Mouse (Mus musculus) midbrain, embryonic 11.5 days (tissue): ENCODE data around the gene Ndufa3. TPM values are rescaled to one million over a fixed set of nuclear protein-coding genes. Genes with fewer than 3 reads are reported as not detected.

Source experiments
- ATAC-seq: fragments of 200-750 bp; cut with Nextera tagmentation; 2 replicates; pipeline ENCODE4 v1.8.0; 2017; ENCODE audit warnings: moderate TSS enrichment, moderate library complexity; ENCODE audit not compliant: low FRiP score
- DNase-seq: peaks from one replicate; pipeline ENCODE4 v3.0.0; 2015; ENCODE audit warnings: low spot score; ENCODE audit errors: missing footprints
- H3K27ac ChIP-seq: fragments of 300-500 bp; sonication (generic); 2 replicates; pipeline ENCODE4 v1.5.1; 2014; ENCODE audit warnings: low read depth, low read length
- H3K27me3 ChIP-seq: fragments of 300-500 bp; sonication (generic); 2 replicates; pipeline ENCODE4 v1.6.1; 2014; ENCODE audit warnings: mild to moderate bottlenecking, low read length, moderate library complexity, mixed read lengths; ENCODE audit not compliant: control insufficient read depth, insufficient read depth
- H3K36me3 ChIP-seq: fragments of 300-500 bp; sonication (generic); 2 replicates; pipeline ENCODE4 v1.6.1; 2014; ENCODE audit warnings: mild to moderate bottlenecking, low read length, moderate library complexity, mixed read lengths; ENCODE audit not compliant: control insufficient read depth, insufficient read depth
- H3K4me1 ChIP-seq: fragments of 300-500 bp; sonication (generic); 2 replicates; pipeline ENCODE4 v1.6.1; 2014; ENCODE audit warnings: low read length; ENCODE audit not compliant: control insufficient read depth, insufficient read depth
- H3K4me2 ChIP-seq: fragments of 300-500 bp; sonication (generic); 2 replicates; pipeline ENCODE4 v1.6.1; 2014; ENCODE audit warnings: mild to moderate bottlenecking, moderate library complexity
- H3K4me3 ChIP-seq: fragments of 300-500 bp; sonication (generic); 2 replicates; pipeline ENCODE4 v1.5.1; 2014; ENCODE audit warnings: low read depth, low read length
- H3K9ac ChIP-seq: fragments of 300-500 bp; sonication (generic); 2 replicates; pipeline ENCODE4 v1.6.1; 2014; ENCODE audit warnings: low read length
- H3K9me3 ChIP-seq: fragments of 300-500 bp; sonication (generic); 2 replicates; pipeline ENCODE4 v1.6.1; 2016; ENCODE audit warnings: low read length; ENCODE audit not compliant: control insufficient read depth
- WGBS: fragments of 180-500 bp; shearing (Covaris S2); extraction: QIAGEN DNeasy Blood & Tissue Kit; methylation state at CpG from one replicate; pipeline ENCODE4 v1.1.7; 2014; 5-methylcytosine and 5-hydroxymethylcytosine counted together
- polyA plus RNA-seq: library from polyadenylated mRNA; unstranded; fragments of >200 nt; fragmentation: Nextera tagmentation; extraction: Ambion mirVana; gene quantifications from 2 replicates; pipeline ENCODE4 v1.2.1, GENCODE M21; 2014

Ndufa3 gene
- polyA plus RNA-seq, 1 experiment from 2014 or later: 373 TPM

- DNase-seq: no peak
- ATAC-seq: 0 out of 2 replicates have a peak, but pooled peaks have one; percentile 44
- Histone ChIP-seq H3K27ac (no peak overlapping the region), H3K4me3 (no peak overlapping the region), H3K9ac (no peak overlapping the region), H3K4me2 (no peak overlapping the region), H3K4me1 (no peaks in the 10 kb centered on the region), H3K9me3 (no peaks in the 10 kb centered on the region), H3K27me3 (no peaks in the 10 kb centered on the region), H3K36me3 (no peaks in the 10 kb centered on the region)
- WGBS: 20% methylated on average over 2 of the region's 2 CpGs
Measured at GRCm38 (mm10) chr7:3606798-3607197, 10.4 kb upstream of the Ndufa3 start.

- no peak overlapping the region for H3K9ac ChIP-seq
- ATAC-seq (no peak), DNase-seq (no peak)
- no peak overlapping the region for H3K27ac ChIP-seq
- WGBS: 86% methylated on average over 6 of the region's 6 CpGs
- no peaks in the 10 kb centered on the region for H3K27me3 ChIP-seq
- no peaks in the 10 kb centered on the region for H3K9me3 ChIP-seq
- H3K4me1 ChIP-seq: no peaks in the 10 kb centered on the region
- no peak overlapping the region for H3K4me3 ChIP-seq
- no peak overlapping the region for H3K4me2 ChIP-seq
- H3K36me3 ChIP-seq: no peaks in the 10 kb centered on the region
Measured at GRCm38 (mm10) chr7:3607391-3607790, 9.8 kb upstream of the Ndufa3 start.

GRCm38 (mm10) chr7:3608668-3609067 is 8.5 kb upstream of the Ndufa3 start:
- H3K27ac ChIP-seq: no peak overlapping the region
- no peak overlapping the region for H3K4me2 ChIP-seq
- 92% methylated on average over 3 of the region's 3 CpGs for WGBS
- H3K4me1 ChIP-seq: no peaks in the 10 kb centered on the region
- DNase-seq (no peak), ATAC-seq (no peak)
- H3K36me3 ChIP-seq: no peaks in the 10 kb centered on the region
- no peaks in the 10 kb centered on the region for H3K9me3 ChIP-seq
- H3K4me3 ChIP-seq: no peak overlapping the region
- H3K9ac ChIP-seq: no peak overlapping the region
- H3K27me3 ChIP-seq: no peaks in the 10 kb centered on the region

GRCm38 (mm10) chr7:3609082-3609481 is 8.1 kb upstream of the Ndufa3 start:
- Histone ChIP-seq H3K9ac (no peak overlapping the region), H3K27me3 (no peaks in the 10 kb centered on the region), H3K4me2 (no peak overlapping the region), H3K9me3 (no peaks in the 10 kb centered on the region), H3K4me3 (no peak overlapping the region), H3K4me1 (no peaks in the 10 kb centered on the region), H3K27ac (no peak overlapping the region), H3K36me3 (no peaks in the 10 kb centered on the region)
- 76% methylated on average over 3 of the region's 3 CpGs for WGBS
- DNase-seq (no peak), ATAC-seq (no peak)

GRCm38 (mm10) chr7:3610437-3610836 is 6.7 kb upstream of the Ndufa3 start:
- no peak for DNase-seq
- ATAC-seq: no peak
- no peaks in the 10 kb centered on the region for H3K36me3 ChIP-seq
- H3K4me1 ChIP-seq: no peaks in the 10 kb centered on the region
- 92% methylated on average over 3 of the region's 3 CpGs for WGBS
- H3K4me3 ChIP-seq: no peak overlapping the region
- H3K27me3 ChIP-seq: no peaks in the 10 kb centered on the region
- no peak overlapping the region for H3K4me2 ChIP-seq
- no peak overlapping the region for H3K27ac ChIP-seq
- H3K9me3 ChIP-seq: no peaks in the 10 kb centered on the region
- H3K9ac ChIP-seq: no peak overlapping the region

GRCm38 (mm10) chr7:3611006-3611405 is 6.2 kb upstream of the Ndufa3 start:
- Histone ChIP-seq H3K36me3 (no peaks in the 10 kb centered on the region), H3K4me2 (no peak overlapping the region), H3K9ac (no peak overlapping the region), H3K4me3 (no peak overlapping the region), H3K9me3 (no peaks in the 10 kb centered on the region), H3K4me1 (no peaks in the 10 kb centered on the region), H3K27ac (no peak overlapping the region), H3K27me3 (no peaks in the 10 kb centered on the region)
- ATAC-seq: no peak
- 85% methylated on average over 13 of the region's 13 CpGs for WGBS
- no peak for DNase-seq

- Histone ChIP-seq H3K4me3 (no peak overlapping the region), H3K9ac (no peak overlapping the region), H3K4me2 (no peak overlapping the region), H3K4me1 (peaks cover 5% of the 10 kb centered on the region; the same call in 1 of the 2 replicates), H3K27me3 (no peaks in the 10 kb centered on the region), H3K9me3 (no peaks in the 10 kb centered on the region), H3K27ac (no peak overlapping the region), H3K36me3 (no peaks in the 10 kb centered on the region)
- no peak for ATAC-seq
- DNase-seq: no peak
- 82% methylated on average over 3 of the region's 3 CpGs for WGBS
Measured at GRCm38 (mm10) chr7:3614021-3614420, 3.2 kb upstream of the Ndufa3 start.

- peak within 1 kb of the TSS; percentile 55; the same call in 1 of the 2 replicates for H3K4me2 ChIP-seq
- no peaks in the 10 kb centered on the region for H3K27me3 ChIP-seq
- no peaks in the 10 kb centered on the region for H3K9me3 ChIP-seq
- H3K4me1 ChIP-seq: peaks cover 5% of the 10 kb centered on the region; the same call in 1 of the 2 replicates
- DNase-seq (no peak), ATAC-seq (no peak)
- WGBS: 85% methylated on average over 4 of the region's 4 CpGs
- H3K9ac ChIP-seq: no peak within 1 kb of the TSS
- peak within 1 kb of the TSS; percentile 75 for H3K4me3 ChIP-seq
- H3K27ac ChIP-seq: no peak within 1 kb of the TSS
- peaks cover 3% of the 10 kb centered on the region; the same call in 1 of the 2 replicates for H3K36me3 ChIP-seq
Measured at GRCm38 (mm10) chr7:3616057-3616388, 1.1 kb upstream of the Ndufa3 start, which contains the start of gene Oscar. TSS of gene Oscar (minus strand) at chr7:3616157.

- 41% methylated on average over 6 of the region's 6 CpGs for WGBS
- no peaks in the 10 kb centered on the region for H3K27me3 ChIP-seq
- H3K4me2 ChIP-seq: peak overlapping the region; percentile 55; the same call in 1 of the 2 replicates
- H3K9ac ChIP-seq: no peak overlapping the region
- peak overlapping the region; percentile 75 for H3K4me3 ChIP-seq
- peaks cover 3% of the 10 kb centered on the region; the same call in 1 of the 2 replicates for H3K36me3 ChIP-seq
- no peak overlapping the region for H3K27ac ChIP-seq
- DNase-seq (no peak), ATAC-seq (peak; percentile 74)
- H3K4me1 ChIP-seq: peaks cover 5% of the 10 kb centered on the region; the same call in 1 of the 2 replicates
- no peaks in the 10 kb centered on the region for H3K9me3 ChIP-seq
Measured at GRCm38 (mm10) chr7:3616389-3617241, 558 bp upstream of the Ndufa3 start.
